Mouse (Mus musculus) right cerebral cortex, postnatal 25 days (tissue): Measurements from ENCODE around the gene Mapk14.

Experiments
- DNase-seq: peaks from one replicate; pipeline ENCODE4 v3.0.0; 2022

Gene Mapk14

DNA sequence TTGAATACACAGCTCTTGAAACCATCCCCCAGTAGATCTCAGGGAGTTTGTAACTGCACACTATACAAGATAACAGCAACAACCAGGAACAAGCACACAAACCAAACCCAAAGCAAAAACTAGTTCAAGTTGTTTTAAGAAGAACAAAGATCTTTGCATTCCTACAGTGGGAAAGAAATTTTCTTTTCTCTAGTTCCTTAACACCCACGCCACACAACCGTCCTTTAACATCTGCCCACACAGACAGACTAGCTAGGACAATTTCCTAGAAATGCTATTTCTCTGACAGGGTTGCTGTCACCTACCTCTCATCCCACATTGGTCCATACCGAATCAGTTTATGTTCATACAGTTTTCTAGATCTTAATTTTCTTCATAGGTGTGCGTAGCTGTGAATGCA, 105.9 kb downstream of the Mapk14 start:
- no peak for DNase-seq
